Mouse (Mus musculus) layer of hippocampus, postnatal 14 days (tissue): ENCODE data around the gene Gdpd5. TPM values are rescaled to one million over a fixed set of nuclear protein-coding genes. Genes with fewer than 3 reads are reported as not detected.
"Not testable (repeated sequence)": the region's sequence is repeated elsewhere in the genome, so short reads cannot be mapped to it uniquely, and the experiment has no call there.

Source experiments
- DNase-seq, 2 experiments: peaks; one replicate each; pipeline ENCODE4 v3.0.0; 2021 to 2022; ENCODE audit warnings: low spot score in 2 of 2, mixed read lengths in 1 of 2
- total RNA-seq, 2 experiments: library from RNA; stranded (reverse); gene quantifications; 2 replicates each; pipeline ENCODE4 v1.2.3; 2021

The Gdpd5 gene
- total RNA-seq, 2 experiments from 2014 or later = 30.0 to 31.6 TPM

DNA sequence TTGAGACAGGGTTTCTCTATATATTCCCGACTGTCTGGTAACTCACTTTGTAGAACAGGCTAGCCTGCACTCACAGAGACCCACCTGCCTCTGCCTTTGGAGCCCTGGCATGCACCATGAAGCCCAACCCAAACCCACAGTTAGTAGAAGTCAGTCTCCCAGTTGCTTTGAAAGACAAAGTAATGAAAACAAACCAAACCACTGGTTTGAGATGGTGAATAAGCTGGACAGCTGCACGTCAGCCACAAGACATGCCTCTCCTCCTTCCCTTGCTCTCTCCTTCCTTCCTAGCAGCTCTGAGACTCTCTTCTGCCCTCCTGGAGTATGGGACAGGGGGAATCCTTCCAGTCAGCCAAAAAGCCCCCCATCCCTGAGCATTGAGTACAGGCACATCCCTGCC is 19.1 kb upstream of the Gdpd5 start:
- DNase-seq = no peak

DNA sequence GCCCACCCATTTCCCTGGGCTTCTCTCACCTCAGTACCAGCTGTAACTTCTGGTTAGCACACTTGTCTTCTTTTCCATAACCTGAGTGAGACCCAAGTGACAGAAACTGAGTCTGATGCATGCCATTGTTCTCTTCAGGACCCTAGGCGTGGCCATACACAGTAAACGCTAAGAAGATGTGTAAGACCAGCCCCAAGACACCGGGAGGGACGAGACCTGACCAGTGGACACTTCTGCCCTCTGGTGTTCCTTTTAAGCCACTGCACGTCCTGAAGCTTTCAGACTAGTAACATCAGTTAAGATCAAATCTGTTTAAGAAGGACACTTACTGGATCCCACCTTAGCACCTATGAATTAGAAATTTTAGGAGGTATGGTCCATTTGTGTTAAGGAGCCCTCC is 16.1 kb upstream of the Gdpd5 start:
- peak; percentile 59 to 83 for DNase-seq

DNA sequence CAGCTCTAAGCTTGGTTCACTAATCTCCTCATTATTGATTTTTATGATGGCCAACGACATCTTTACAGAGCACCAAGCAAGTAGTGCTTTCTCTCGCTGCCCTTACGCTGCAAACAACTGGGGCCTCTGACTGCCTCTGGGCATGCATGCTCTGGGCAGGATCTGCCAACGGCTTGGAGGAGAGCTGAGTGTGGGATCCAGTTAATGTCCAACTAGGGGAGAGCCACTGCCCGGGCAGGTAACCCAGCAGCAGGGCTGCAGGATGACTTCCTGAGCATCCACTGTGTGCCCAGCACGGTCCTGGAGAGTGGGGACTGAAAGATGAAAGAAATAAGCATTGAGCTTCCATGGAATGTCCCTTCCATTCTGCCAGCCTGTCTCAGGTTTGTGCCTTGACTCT is 14.5 kb upstream of the Gdpd5 start:
- no peak for DNase-seq

DNA sequence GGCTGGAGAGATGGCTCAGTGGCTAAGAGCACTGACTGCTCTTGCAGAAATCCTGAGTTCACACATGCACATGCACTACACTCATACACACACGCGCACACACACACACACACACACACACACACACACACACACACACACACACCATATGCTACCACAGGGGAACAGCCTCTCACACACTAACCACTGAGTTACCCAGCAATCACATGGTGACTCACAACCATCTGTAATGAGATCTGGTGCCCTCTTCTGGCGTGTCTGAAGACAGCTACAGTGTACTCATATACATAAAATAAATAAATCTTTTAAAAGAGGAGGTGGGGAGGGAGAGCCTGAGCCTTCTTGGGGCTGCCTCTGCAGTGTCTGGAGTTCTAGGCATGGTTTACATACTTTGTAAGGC is 6.9 kb upstream of the Gdpd5 start:
- not testable (repeated sequence) for DNase-seq

DNA sequence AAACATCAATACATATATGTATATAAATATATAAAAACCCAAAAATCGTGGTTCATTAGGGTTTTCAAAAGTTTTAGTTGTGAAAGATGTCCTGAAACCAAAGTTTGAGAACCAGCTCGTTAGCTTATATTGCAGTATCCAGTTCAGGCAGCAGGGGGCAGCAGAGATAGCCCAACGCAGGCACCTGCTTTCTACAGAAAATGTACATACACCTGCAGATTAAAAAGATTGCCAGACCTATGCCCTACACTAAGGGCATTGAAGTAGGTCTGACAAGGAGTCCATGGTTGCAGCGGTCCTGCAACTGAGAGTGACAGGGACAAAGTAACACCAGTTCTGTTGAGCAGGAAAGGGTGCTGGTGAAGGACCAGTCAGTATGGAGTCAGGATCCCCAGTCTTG is 5.8 kb upstream of the Gdpd5 start:
- peak; percentile 71 to 77 for DNase-seq

DNA sequence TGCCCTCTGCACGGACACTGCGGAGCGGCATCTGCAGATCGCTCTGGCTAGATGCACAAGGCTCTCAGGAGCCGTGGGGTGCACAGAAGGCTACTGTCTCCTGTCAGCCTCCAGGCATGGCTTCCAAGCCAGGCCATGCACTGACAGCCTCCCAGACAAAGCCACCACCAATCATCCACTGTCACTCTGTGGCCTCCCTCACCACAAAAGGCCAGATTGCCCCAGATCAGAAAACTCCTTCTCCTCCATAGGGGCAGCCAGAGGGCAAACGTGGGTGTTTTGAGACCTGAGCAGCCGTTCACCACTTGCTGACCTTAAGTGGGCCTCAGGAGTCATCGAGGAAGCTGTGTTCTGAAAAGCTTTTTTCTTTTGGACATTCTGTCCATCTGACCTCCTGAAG is 2.3 kb upstream of the Gdpd5 start:
- DNase-seq = no peak

DNA sequence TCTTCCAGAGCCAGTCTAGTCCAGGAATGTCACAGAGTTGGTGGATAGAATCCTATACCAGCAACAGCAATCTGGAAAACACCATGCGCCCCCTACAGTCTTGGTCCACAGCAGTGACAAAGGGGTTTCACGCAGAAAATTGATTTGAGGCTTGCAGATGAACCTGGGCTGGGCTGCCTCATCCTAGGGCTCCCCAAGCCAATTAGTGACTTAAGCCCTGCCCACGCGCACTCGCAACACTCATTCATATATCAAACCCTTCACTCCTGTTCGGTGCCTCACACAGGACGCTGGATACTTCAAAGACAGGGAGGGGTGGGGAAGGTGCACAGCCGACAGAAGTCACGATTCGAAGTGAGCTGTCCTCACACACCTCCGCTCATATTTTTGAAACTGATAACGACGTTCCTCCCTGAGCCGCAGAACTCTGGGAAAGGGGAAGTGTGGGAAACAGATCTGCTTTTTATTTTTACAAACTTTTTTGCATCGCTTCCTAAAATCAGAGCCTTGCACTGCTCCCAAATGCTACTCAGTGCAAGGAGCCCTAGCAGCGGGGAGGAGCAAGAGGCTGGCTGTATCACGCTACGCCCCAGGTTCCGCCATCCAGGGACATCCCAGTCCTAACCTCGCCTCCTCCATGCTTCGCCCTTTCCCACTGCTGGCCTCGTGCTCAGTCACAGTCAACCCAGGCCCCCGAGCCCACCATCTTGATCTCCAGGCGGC is 562 bp upstream of the Gdpd5 start:
- peak in 1 of 2 experiments; percentile 56 for DNase-seq

DNA sequence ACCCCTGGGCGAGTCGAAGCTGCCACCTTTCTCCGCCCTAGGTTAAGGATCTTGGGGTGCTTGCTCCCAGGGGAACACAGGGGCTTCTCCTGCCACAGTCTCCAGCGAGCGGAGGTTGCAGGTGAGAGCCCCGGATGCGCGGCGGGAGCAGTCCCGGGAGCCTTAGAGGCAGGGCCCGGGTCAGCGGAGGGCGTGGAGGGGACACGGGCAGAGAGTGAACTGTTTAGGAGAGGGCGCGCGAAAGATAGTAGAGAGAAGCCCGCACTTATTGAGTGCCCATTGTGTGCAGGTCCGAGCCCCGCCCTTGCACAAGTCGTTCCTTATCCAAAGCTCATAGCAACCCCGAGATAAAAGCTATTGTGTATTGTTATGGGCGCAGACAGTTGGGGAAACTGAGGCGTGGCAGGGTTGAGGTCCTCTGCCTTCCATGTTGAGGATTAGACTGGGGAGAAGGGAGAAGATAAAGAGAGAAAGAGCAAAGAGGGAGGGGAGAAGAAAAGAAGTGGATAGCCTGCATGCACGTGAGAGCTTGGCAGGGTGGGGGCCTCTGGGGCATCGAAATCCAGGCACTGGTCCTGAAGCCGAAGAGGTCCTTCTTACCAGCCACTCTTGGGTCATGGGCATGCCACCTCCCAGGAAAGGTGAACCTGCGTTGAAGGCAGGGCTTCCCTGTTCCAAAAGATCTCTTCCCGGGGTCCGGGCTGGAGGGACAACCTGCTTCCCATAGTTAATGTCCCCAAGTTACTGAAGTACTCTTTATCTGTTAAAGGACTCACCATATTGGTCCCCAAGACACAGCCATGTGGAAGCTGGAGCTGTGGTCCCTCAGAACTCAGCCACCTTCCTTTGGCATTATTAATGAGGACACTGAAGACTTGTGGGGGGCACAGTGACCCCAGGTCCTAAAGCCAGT is 1.1 kb downstream of the Gdpd5 start:
- DNase-seq = no peak

DNA sequence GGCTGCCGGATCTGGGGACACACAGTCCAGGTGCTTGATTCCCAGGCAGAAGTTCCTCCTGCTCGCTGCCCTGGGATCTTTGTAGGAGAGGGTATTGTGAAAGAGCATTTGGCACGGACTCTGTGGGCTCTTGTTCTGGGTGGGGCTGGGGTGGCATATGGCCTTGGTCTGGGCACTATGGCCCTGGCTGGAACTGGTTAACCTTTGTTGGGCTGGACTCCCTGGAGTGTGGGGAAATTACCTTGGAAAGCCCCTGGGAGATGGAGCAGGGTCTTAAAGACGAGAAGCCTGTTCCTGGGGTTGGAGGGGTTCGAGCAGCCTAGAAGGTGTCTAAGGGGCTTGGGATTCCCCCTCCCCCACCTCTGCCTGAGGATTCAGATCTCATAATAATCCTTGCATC is 2.0 kb downstream of the Gdpd5 start:
- DNase-seq = no peak

DNA sequence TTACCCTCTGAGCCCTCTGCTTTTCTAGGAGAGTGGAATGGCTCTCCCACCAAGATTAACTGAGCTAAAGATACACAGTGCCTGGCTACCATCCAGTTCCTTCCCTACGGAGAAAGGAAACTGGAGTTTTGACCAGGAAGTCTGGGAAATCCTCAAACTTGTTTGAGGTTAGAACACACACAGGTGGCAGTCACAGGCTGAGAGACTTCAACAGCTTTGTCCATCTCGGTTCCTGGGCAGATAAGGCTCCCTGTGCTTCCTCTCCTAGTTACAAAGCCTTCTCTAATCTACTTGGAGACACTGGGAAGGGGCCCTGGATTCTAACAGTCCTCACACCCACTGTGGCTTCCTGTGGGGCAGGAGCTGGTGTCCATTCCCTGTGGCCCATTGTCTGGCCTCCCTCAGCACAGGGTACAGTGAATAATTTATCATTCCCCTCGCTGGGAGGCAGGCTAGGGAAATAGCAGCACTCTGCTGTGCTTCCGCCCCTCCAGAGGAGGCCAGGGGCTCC is 2.9 kb downstream of the Gdpd5 start:
- DNase-seq = no peak

DNA sequence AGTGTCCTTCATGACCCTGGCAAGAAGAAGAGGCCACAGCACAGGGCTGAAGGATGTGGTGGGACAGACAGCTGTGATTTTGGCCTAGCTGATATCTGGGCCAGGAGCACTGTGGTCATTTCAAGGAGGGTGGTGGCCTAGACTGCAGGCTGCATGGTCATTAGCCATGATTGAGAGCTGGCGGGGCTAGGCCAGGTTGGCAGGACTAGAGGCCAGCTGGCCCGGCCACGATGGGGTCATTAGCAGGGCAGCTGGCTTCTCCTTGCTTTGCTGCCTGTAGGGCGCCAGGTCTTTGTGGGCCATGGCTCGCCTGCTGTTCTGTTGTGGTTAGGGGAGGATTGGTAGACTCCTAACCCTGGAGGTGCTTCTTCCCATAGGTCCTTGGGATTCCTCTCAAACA is 4.8 kb downstream of the Gdpd5 start:
- no peak for DNase-seq

DNA sequence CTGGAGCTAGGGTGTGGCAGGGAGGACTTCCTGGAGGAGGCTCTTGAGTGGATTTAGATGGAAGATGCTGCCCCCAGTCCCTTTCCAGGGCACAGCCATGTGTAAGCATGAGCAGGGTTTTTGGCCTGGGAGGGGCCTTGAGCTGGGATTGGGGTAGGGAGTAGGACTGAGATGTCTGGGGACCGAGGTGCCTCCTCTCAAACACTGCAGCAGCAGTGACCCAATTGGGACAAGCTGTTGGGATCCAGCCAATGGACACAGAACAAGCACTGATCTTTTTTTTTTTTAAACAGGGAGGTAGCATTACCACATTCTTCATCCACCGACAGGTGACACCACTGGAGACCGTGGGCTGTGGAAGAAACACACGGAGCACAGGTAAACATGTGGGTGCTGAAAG is 5.6 kb downstream of the Gdpd5 start:
- DNase-seq = no peak

DNA sequence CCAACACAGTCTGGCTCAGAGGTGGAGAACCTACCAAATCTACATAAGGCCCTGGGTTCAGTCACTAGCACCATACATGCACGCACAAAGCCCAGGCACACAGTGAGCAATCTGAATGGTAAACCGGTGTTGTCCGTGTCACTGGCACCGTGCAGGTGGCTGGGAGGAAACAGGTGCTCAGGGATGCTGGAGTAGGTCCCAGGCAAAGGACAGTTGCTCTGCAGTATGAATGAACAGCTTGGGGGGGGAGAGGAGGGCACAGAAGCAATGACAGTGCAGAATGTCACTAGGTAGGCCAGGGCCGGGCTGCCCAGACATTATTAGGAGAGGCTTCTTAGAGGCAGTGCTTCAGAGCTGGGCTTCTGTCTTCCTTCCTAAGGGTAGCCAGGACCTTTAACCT is 6.1 kb downstream of the Gdpd5 start:
- DNase-seq = no peak

DNA sequence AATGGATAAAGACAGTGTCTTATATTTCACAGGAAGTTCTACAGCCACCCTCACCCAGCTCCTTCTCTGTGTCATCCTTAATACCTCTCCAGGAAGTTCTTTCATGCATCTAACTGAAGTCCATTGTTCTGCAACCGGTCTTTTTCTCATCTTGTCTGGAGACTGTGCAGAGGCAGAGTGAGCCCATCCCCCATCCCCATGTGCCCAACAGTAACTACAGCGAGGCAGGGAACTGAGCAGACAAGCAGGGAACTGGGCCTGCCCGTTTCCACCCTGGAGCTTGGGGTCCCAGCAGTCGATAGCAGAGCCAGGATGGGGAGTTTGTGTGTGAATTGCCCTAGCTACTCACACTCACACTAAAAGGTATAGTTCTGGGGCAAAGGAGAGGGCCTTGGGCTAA is 9.3 kb downstream of the Gdpd5 start:
- DNase-seq = no peak

DNA sequence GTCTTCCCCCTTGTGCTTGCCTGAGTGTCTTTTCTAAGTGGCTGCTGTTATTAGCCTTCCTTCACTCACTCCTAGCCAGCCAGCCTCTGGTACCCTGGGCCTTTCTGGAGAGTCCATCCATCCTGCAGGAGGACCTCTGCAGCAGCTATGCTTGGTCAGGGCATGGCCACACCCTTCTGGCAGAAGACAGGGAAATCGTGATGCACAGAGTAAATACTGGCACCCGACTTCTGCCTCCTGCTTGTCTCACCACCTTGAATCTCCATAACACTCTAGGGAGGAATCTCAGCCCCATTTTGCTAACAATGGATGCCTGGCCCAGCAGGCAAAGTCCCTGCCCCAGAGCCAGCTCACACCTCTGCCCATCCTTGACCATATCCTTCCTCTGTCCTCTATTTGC is 11.5 kb downstream of the Gdpd5 start:
- no peak for DNase-seq

DNA sequence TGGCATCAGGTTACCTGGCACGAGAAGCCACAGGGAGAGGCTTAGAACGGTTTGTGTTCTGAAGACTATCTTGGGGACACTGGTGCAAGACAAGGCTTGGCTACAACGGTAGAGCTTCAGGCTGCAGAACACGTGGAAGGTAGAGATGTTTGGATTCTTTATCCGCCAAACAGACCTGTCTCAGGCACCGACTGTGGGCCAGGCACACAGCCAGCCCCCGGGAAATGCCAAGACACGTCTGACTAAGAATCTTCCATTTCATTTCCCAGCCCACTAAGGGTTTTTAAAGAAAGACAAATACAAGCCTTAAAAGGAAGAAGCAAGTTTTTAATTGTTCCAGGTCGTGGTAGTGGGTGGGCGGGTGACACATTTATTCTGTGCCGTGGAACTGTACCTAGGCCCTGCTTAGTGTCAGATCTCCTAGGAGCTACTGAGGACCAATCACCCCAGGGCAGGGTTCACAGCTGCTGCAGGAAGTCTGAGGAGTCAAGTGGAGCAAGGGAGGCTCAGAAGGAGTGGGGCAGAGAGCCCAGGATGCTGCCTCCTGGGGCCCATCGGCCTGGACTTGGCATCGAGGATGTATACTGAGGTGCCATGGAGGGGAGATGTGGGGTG is 12.6 kb downstream of the Gdpd5 start:
- DNase-seq = no peak

DNA sequence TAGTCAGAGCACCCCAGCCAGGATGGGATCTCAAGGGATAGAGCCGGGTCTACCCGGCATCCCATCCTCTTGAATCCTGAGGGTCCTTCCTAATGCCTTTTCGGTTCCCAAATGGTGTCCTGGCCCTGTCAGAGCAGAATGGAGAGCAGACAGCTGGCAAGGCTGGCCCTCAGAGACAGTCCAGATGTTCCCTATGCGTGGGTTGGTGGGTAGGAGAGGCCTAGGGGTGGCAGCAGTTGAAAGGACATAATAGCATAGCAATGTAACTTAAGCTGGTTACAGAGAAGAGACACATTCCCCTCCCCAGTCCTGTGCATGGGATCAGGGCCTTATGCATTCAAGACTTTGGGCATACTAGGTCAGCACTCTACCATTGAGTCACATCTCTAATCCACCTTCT is 14.2 kb downstream of the Gdpd5 start:
- no peak for DNase-seq

DNA sequence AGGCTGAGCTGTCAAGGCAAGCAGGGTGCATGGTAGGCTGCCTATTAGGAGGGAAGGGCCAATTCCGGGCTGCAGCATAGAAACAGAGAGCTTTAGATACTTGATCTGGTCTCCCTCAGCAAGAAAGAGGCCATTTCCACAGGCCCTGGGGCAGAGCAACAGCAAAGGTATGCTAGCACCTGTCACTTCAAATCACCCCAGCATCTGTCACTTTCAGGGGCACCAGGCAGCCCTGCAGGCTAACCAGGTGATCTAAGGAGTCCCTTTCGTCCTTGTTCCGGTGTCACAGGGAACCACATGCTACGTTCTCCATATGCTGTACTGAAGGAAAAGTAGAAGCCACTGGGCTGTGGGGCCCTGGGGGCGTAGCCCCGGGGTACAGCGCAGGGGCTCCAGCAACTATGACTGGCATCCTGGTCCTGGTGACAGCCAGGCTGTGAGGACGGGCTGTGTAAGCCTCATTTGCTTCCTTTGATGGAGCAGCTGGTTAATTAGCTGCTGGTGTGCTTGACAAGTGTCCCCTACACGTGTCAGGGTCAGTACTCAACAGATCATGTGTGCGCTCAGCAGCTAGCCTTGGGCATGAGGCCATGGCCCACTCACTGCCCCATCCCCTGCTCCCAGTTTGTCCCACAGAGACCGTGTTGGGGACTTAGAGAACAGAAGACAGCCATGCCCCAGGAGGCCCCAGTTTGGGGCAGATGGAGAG is 14.8 kb downstream of the Gdpd5 start:
- no peak for DNase-seq

DNA sequence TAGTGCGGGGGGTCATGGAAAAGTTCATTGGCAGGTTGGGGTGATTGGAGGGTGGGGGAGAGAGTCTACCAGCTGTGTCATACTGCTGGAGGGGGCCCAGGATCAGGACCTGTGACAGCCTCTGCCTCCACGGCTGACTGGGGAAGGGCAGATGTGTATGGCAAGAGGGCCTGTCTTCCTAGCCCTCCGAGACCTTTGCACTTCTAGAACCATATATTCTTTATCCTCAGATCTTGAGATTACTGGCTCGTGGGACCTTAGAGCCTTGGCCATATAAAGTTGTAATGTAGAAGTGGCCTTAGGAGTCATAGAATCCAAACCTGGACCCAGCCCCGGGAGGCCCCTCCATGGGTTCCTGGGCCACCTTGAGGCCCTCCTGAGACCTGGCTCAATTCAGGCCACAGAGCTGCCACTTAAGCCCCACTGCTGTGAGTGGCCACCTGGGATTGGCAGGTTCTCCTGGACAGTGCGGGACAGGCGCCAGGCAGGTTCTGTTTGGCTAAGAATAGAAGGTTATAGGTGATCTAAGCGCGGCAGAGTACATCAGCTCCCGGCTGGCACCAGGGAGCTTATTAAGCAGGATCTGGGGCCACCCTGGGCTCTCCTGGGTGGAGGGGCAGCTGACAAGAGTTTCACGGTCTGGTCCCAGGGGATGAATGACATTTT is 15.9 kb downstream of the Gdpd5 start:
- DNase-seq = no peak

DNA sequence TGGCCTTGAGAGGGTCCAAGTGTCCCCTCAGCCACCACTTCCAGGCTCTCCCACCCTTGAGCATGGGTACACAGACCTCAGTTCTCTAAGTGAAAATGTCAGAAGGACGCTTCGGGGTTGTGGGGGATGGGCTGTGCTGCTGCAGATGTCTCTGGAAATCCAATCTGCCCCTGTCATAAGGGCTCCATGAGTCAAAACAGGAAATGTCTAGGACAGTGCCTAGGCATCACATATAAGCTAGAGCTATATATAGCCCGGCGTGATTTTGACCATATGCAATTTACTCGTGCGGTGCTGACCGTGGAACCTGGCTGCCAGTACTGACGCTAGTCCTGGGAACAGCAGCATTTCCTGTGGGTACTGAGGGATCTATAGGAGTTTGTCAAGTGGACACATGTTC is 20.2 kb downstream of the Gdpd5 start:
- DNase-seq = no peak

DNA sequence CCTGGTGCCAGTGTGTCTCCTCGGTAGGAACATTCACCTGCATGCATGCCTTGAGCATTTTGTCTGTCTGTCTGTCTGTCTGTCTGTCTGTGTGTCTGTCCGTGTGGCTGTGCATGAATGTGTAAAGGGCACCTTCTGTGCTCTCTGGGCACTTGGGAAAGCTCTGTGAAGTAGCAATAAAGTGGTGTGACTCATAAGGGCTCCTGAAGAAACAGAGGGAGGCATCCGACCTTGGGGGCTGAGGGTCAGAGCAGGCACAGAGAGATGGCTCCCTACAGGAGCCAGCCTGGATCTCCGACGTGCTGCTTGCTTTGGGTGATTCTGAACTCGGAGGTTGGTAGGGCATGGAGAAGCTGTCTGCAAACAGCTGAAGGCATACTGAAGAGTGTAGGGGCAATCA is 21.3 kb downstream of the Gdpd5 start:
- DNase-seq = no peak
